Mouse (Mus musculus): ENCODE measurements around the gene Irgm2. TPM values are rescaled to one million over a fixed set of nuclear protein-coding genes. Genes with fewer than 3 reads are reported as not detected.
"Not testable (repeated sequence)": the region's sequence is repeated elsewhere in the genome, so short reads cannot be mapped to it uniquely, and the experiment has no call there.

Irgm2 gene
- total RNA-seq, 1 experiment: 0.54 TPM

GRCm38 (mm10) chr11:58214391-58215048 lies 15.1 kb downstream of the Irgm2 start:
- H3K9me3 ChIP-seq (ENCODE audit: control insufficient read depth, insufficient read depth, low read depth, low read length): no peaks in the 10 kb centered on the region
- H3K4me1 ChIP-seq (ENCODE audit: control insufficient read depth in 2 of 2, insufficient read depth in 2 of 2, low read length in 2 of 2, poor library complexity in 1 of 2): peaks cover 0 to 16% of the 10 kb centered on the region in 2 experiments; a peak in 2 of 4 replicates
- no peak overlapping the region for H3K27ac ChIP-seq (ENCODE audit: insufficient read depth, low read depth, low read length, poor library complexity, severe bottlenecking)
- no peak overlapping the region for H3K9ac ChIP-seq (ENCODE audit: insufficient read depth, low read depth, low read length, poor library complexity, severe bottlenecking)
- peak overlapping the region in 1 of 2 experiments; percentile 57; a peak in 2 of 4 replicates for H3K4me3 ChIP-seq (ENCODE audit: insufficient read depth in 1 of 2, low read depth in 1 of 2, low read length in 2 of 2, poor library complexity in 1 of 2, severe bottlenecking in 1 of 2)
- no peak for DNase-seq (ENCODE audit: low read depth, low spot score)
- in situ Hi-C loops (cut with MboI; ENCODE audit: low sequenced_read_pairs in 2 of 2, unreplicated experiment in 2 of 2): no loop called here
- no peaks in the 10 kb centered on the region for H3K36me3 ChIP-seq (ENCODE audit: control insufficient read depth, insufficient read depth, low read length, poor library complexity, severe bottlenecking)
- TF ChIP-seq MAFK (IDR thresholded peaks at IDR 0.05; ENCODE audit: insufficient read depth, low read depth, low read length): no peak
- no peak for TF ChIP-seq ZC3H11A (IDR thresholded peaks at IDR 0.05; ENCODE audit: borderline replicate concordance, low read depth, low read length)
- no peak for TF ChIP-seq HCFC1 (IDR thresholded peaks at IDR 0.05; ENCODE audit: borderline replicate concordance, insufficient read depth, low read length)

DNA sequence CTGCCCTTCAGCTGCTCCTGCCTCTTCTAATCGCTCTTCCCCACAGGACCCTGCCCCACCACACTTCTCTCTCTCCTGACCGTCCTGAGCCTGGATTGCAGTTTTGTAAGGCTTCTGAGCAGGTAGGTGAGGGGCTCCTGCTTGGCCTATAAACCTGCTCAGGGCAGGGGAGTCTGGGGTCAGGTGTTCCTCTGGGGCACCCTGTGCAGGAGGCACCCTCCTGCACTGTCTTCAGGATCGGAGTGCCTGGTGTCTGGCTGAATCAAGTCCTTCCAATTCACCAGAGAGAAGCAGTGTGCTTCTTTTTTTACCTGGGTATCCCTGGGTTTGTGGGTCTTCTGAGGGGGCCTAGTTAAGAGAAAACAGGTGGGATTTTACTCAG lies 15.6 kb downstream of the Irgm2 start:
- H3K36me3 ChIP-seq (ENCODE audit: control insufficient read depth, insufficient read depth, low read length, poor library complexity, severe bottlenecking); DNase-seq (ENCODE audit: low read depth, low spot score); H3K27ac ChIP-seq (ENCODE audit: insufficient read depth, low read depth, low read length, poor library complexity, severe bottlenecking); H3K4me3 ChIP-seq (ENCODE audit: insufficient read depth in 1 of 2, low read depth in 1 of 2, low read length in 2 of 2, poor library complexity in 1 of 2, severe bottlenecking in 1 of 2); H3K9ac ChIP-seq (ENCODE audit: insufficient read depth, low read depth, low read length, poor library complexity, severe bottlenecking); H3K9me3 ChIP-seq (ENCODE audit: control insufficient read depth, insufficient read depth, low read depth, low read length); in situ Hi-C loops (cut with MboI; ENCODE audit: low sequenced_read_pairs in 2 of 2, unreplicated experiment in 2 of 2): not testable (repeated sequence)
- peaks cover 0 to 16% of the 10 kb centered on the region in 2 experiments; a peak in 2 of 4 replicates for H3K4me1 ChIP-seq (ENCODE audit: control insufficient read depth in 2 of 2, insufficient read depth in 2 of 2, low read length in 2 of 2, poor library complexity in 1 of 2)

DNA sequence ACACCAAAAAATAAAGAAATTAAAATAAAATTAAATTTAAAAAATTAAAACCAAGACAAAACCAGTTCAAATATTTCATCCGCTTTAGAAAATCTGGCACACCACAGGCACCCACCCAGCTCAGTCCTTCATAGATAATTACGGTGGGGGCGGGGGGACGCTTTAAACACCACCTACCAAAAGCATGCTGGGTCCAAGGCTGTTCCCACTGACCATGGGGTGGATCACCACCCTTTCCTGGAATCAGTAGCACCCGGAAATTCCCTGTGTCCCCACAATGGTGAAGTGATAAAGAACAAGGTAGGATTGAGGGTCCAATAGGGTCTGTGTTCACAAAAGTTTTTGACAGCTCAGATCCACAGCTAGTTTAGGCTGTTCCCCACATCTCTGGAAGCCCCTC lies 16.4 kb downstream of the Irgm2 start:
- in situ Hi-C loops (cut with MboI; ENCODE audit: low sequenced_read_pairs in 2 of 2, unreplicated experiment in 2 of 2): no loop called here
- no peaks in the 10 kb centered on the region for H3K36me3 ChIP-seq (ENCODE audit: control insufficient read depth, insufficient read depth, low read length, poor library complexity, severe bottlenecking)
- DNase-seq (ENCODE audit: low read depth, low spot score): no peak
- H3K4me3 ChIP-seq (ENCODE audit: insufficient read depth in 1 of 2, low read depth in 1 of 2, low read length in 2 of 2, poor library complexity in 1 of 2, severe bottlenecking in 1 of 2): no peak overlapping the region
- H3K9ac ChIP-seq (ENCODE audit: insufficient read depth, low read depth, low read length, poor library complexity, severe bottlenecking): no peak overlapping the region
- H3K4me1 ChIP-seq (ENCODE audit: control insufficient read depth in 2 of 2, insufficient read depth in 2 of 2, low read length in 2 of 2, poor library complexity in 1 of 2): peaks cover 0 to 11% of the 10 kb centered on the region in 2 experiments; a peak in 2 of 4 replicates
- H3K27ac ChIP-seq (ENCODE audit: insufficient read depth, low read depth, low read length, poor library complexity, severe bottlenecking): no peak overlapping the region
- TF ChIP-seq CHD2 (IDR thresholded peaks at IDR 0.05; ENCODE audit: low read depth, low read length): no peak
- H3K9me3 ChIP-seq (ENCODE audit: control insufficient read depth, insufficient read depth, low read depth, low read length): no peaks in the 10 kb centered on the region

GRCm38 (mm10) chr11:58216823-58217222 lies 17.4 kb downstream of the Irgm2 start:
- Histone ChIP-seq H3K9me3 (ENCODE audit: control insufficient read depth, insufficient read depth, low read depth, low read length) (no peaks in the 10 kb centered on the region), H3K4me1 (ENCODE audit: control insufficient read depth in 2 of 2, insufficient read depth in 2 of 2, low read length in 2 of 2, poor library complexity in 1 of 2) (peaks cover 0 to 7% of the 10 kb centered on the region in 2 experiments; a peak in 1 of 4 replicates), H3K36me3 (ENCODE audit: control insufficient read depth, insufficient read depth, low read length, poor library complexity, severe bottlenecking) (no peaks in the 10 kb centered on the region), H3K9ac (ENCODE audit: insufficient read depth, low read depth, low read length, poor library complexity, severe bottlenecking) (no peak overlapping the region), H3K27ac (ENCODE audit: insufficient read depth, low read depth, low read length, poor library complexity, severe bottlenecking) (no peak overlapping the region), H3K4me3 (ENCODE audit: insufficient read depth in 1 of 2, low read depth in 1 of 2, low read length in 2 of 2, poor library complexity in 1 of 2, severe bottlenecking in 1 of 2) (no peak overlapping the region)
- TF ChIP-seq ZNF384 (IDR thresholded peaks at IDR 0.05; ENCODE audit: low read depth, low read length): no peak
- no peak for DNase-seq (ENCODE audit: low read depth, low spot score)
- in situ Hi-C loops (cut with MboI; ENCODE audit: low sequenced_read_pairs in 2 of 2, unreplicated experiment in 2 of 2): no loop called here

DNA sequence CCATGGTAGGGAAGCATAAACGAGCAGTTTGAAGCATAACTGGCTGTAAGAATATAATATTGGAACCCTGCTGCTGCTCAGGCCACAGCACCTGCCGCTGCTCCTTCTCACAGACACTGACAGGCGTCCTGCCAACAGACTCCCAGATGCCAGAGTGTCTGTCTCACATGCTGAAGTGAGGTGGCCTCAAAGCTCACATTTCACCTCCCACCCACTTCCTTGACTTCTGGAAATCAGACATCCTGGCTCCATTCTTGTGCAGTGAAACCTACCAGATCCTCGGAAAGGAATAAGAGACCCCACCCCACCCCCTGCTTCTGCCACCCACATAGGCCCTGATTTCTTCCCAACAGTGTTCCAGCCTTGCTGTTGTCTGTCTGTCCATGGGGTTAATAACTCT lies 24.3 kb downstream of the Irgm2 start:
- no peak overlapping the region for H3K27ac ChIP-seq (ENCODE audit: insufficient read depth, low read depth, low read length, poor library complexity, severe bottlenecking)
- no peaks in the 10 kb centered on the region for H3K36me3 ChIP-seq (ENCODE audit: control insufficient read depth, insufficient read depth, low read length, poor library complexity, severe bottlenecking)
- H3K9me3 ChIP-seq (ENCODE audit: control insufficient read depth, insufficient read depth, low read depth, low read length): no peaks in the 10 kb centered on the region
- in situ Hi-C loops (cut with MboI; ENCODE audit: low sequenced_read_pairs in 2 of 2, unreplicated experiment in 2 of 2): no loop called here
- H3K4me3 ChIP-seq (ENCODE audit: insufficient read depth in 1 of 2, low read depth in 1 of 2, low read length in 2 of 2, poor library complexity in 1 of 2, severe bottlenecking in 1 of 2): no peak overlapping the region
- no peak overlapping the region for H3K9ac ChIP-seq (ENCODE audit: insufficient read depth, low read depth, low read length, poor library complexity, severe bottlenecking)
- no peak for DNase-seq (ENCODE audit: low read depth, low spot score)
- peaks cover 0 to 4% of the 10 kb centered on the region in 2 experiments; a peak in 1 of 4 replicates for H3K4me1 ChIP-seq (ENCODE audit: control insufficient read depth in 2 of 2, insufficient read depth in 2 of 2, low read length in 2 of 2, poor library complexity in 1 of 2)
- TF ChIP-seq MAFK (IDR thresholded peaks at IDR 0.05; ENCODE audit: insufficient read depth, low read depth, low read length) (no peak), HCFC1 (IDR thresholded peaks at IDR 0.05; ENCODE audit: borderline replicate concordance, insufficient read depth, low read length) (no peak), ZC3H11A (IDR thresholded peaks at IDR 0.05; ENCODE audit: borderline replicate concordance, low read depth, low read length) (no peak), ZNF384 (IDR thresholded peaks at IDR 0.05; ENCODE audit: low read depth, low read length) (no peak), CHD2 (IDR thresholded peaks at IDR 0.05; ENCODE audit: low read depth, low read length) (no peak)
